Mouse (Mus musculus): Measurements from ENCODE around the gene Primpol. TPM values are rescaled to one million over a fixed set of nuclear protein-coding genes. Genes with fewer than 3 reads are reported as not detected.

Gene Primpol
- polyA plus RNA-seq, 1 experiment from 2014 or later: 9.5 TPM

DNA sequence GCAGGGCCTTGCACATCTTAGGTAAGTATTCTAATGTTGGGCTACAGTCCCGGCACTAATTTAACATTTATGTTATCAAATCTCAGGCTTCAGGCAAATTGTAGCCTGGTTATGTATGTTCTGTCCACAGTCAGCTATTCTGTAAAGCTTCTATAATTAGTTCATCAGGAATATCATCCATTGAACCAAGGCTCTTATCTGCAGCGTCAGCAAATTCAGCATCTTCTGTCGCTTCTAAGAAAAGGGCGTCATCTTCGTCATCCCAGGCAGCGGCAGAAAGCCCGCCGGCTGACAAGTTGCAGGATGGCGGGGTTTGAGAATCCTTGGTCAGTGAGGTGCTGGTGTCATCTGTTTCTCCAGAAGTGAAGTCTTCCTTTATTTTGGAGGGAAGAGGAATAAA, 38.2 kb downstream of the Primpol start:
- no peak overlapping the region for H3K9ac ChIP-seq (ENCODE audit: low read length)
- H3K27ac ChIP-seq (ENCODE audit: low read length): no peak overlapping the region
- no peak overlapping the region for H3K4me3 ChIP-seq (ENCODE audit: low read length)
- no peaks in the 10 kb centered on the region for H3K4me1 ChIP-seq (ENCODE audit: control insufficient read depth, insufficient read depth, low read length)
- H3K27me3 ChIP-seq (ENCODE audit: control insufficient read depth, insufficient read depth, low read length): no peaks in the 10 kb centered on the region
- H3K9me3 ChIP-seq (replicated peaks; ENCODE audit: control insufficient read depth, low read length): no peaks in the 10 kb centered on the region
- WGBS: 87% methylated on average over 9 of the region's 9 CpGs
- peaks cover 28% of the 10 kb centered on the region for H3K36me3 ChIP-seq (ENCODE audit: control insufficient read depth, insufficient read depth)
- H3K4me2 ChIP-seq (ENCODE audit: low read depth, low read length): no peak overlapping the region
- no peak for ATAC-seq (replicated peaks; ENCODE audit: extremely low read depth, insufficient read depth, low FRiP score)

DNA sequence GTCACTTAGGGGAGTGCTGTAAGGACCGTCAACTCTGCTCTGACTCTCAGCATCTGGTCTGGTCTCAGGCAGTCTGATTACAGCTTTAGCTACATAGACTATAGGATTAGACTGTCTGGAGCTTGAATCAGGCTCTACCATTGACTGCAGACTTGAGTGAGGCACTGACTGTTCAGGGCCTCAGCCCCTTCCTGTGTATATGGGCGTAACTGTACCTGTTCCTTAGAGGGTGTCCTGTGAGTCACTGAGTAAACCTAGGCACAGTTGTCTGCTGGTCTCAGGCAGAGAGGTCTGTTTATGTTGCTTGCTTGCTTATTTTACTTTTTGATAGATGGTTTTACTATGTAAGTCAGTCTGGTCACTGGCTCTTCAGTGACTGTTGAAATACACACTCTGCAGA, 43.0 kb downstream of the Primpol start:
- H3K27ac ChIP-seq (ENCODE audit: low read length): no peak overlapping the region
- WGBS: 91% methylated on average over 2 of the region's 2 CpGs
- H3K4me3 ChIP-seq (ENCODE audit: low read length): no peak overlapping the region
- no peaks in the 10 kb centered on the region for H3K4me1 ChIP-seq (ENCODE audit: control insufficient read depth, insufficient read depth, low read length)
- ATAC-seq (replicated peaks; ENCODE audit: extremely low read depth, insufficient read depth, low FRiP score): no peak
- no peak overlapping the region for H3K4me2 ChIP-seq (ENCODE audit: low read depth, low read length)
- H3K9ac ChIP-seq (ENCODE audit: low read length): no peak overlapping the region
- no peaks in the 10 kb centered on the region for H3K9me3 ChIP-seq (replicated peaks; ENCODE audit: control insufficient read depth, low read length)
- H3K27me3 ChIP-seq (ENCODE audit: control insufficient read depth, insufficient read depth, low read length): no peaks in the 10 kb centered on the region
- peaks cover 25% of the 10 kb centered on the region for H3K36me3 ChIP-seq (ENCODE audit: control insufficient read depth, insufficient read depth)

DNA sequence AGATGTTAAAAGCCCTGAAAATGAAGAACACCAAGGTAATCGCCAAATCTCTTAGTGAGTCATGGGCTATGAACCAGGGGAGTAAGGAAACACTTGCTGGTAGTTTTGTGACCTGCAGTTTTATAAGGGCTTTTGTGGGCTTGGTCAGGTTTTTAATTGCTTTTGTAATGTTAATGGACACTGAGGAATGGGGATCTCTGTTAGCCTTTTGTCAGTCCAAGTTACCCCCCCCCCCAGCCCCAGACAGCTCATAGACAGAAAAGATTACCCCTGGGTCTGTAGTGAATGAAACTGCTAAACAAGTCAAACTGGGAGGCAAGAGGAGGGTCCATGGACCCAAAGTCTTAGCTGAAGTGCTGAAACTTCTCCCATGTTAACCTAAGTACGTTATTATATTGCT, 43.6 kb downstream of the Primpol start:
- Histone ChIP-seq H3K4me2 (ENCODE audit: low read depth, low read length) (no peak overlapping the region), H3K27ac (ENCODE audit: low read length) (no peak overlapping the region), H3K9me3 (replicated peaks; ENCODE audit: control insufficient read depth, low read length) (no peaks in the 10 kb centered on the region), H3K27me3 (ENCODE audit: control insufficient read depth, insufficient read depth, low read length) (no peaks in the 10 kb centered on the region), H3K9ac (ENCODE audit: low read length) (no peak overlapping the region), H3K36me3 (ENCODE audit: control insufficient read depth, insufficient read depth) (peaks cover 21% of the 10 kb centered on the region), H3K4me3 (ENCODE audit: low read length) (no peak overlapping the region), H3K4me1 (ENCODE audit: control insufficient read depth, insufficient read depth, low read length) (no peaks in the 10 kb centered on the region)
- ATAC-seq (replicated peaks; ENCODE audit: extremely low read depth, insufficient read depth, low FRiP score): no peak
- 83% methylated on average over 2 of the region's 2 CpGs for WGBS

DNA sequence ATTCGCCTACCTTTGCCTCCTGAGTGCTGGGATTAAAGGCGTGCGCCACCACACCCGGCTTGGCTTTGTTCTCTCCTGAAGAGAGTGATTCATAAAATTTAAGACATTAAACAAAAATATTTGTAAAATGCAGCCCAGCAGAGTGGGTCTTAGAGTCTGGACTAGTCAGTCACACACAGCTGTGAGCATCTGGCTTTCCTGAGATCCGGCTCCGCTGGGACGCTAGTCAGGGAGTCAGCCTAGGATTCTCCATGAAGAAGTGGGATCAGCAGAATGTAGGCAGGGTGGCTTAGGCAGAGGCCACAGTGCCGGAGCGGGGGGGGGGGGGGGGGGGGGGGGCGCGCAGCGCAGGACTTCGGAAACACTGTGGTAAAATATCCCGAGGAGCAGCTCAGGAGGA, 46.3 kb downstream of the Primpol start:
- Histone ChIP-seq H3K4me3 (ENCODE audit: low read length) (no peak overlapping the region), H3K4me2 (ENCODE audit: low read depth, low read length) (no peak overlapping the region), H3K27me3 (ENCODE audit: control insufficient read depth, insufficient read depth, low read length) (no peaks in the 10 kb centered on the region), H3K4me1 (ENCODE audit: control insufficient read depth, insufficient read depth, low read length) (no peaks in the 10 kb centered on the region), H3K9me3 (replicated peaks; ENCODE audit: control insufficient read depth, low read length) (no peaks in the 10 kb centered on the region), H3K9ac (ENCODE audit: low read length) (no peak overlapping the region), H3K36me3 (ENCODE audit: control insufficient read depth, insufficient read depth) (peaks cover 4% of the 10 kb centered on the region), H3K27ac (ENCODE audit: low read length) (no peak overlapping the region)
- ATAC-seq (replicated peaks; ENCODE audit: extremely low read depth, insufficient read depth, low FRiP score): no peak
- WGBS: 92% methylated on average over 9 of the region's 14 CpGs

DNA sequence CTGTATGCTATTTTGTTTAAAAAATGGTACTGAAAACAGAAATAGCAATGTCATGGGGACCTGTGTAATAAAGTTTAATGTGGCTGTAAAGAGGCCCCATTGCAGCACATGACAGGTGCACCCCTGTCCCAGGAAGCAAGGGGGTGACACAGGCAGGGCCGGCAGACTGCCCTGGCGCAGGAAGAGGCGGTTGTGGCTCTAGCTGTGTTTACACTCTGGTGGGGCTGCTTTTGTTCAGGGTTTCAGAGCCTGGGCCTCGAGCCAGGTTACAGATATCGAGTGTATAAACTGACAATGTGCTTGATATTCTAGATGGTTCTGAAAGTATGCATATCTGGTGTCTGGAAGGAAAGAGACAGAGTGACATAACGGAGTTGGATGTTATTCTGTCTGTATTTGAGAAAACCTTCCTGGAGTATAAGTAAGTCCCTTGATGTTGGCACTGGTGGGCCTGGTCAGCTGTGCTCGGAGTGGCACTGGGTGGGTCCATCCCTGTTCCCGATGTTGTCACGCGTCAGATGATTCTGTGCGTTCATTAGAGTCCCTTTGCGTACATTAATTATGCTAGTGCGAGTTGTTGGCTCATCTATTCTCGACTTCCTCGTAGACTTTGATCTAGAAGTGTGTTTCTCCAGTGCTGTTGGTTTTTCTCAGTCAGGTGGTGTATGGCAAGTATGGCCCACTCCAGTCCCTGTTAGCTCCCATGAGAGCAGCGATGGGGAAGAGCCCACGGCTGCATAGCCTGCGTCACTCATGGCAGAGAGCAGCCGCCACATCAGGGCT, 47.2 kb downstream of the Primpol start:
- no peak overlapping the region for H3K4me3 ChIP-seq (ENCODE audit: low read length)
- no peaks in the 10 kb centered on the region for H3K9me3 ChIP-seq (replicated peaks; ENCODE audit: control insufficient read depth, low read length)
- peaks cover 2% of the 10 kb centered on the region for H3K36me3 ChIP-seq (ENCODE audit: control insufficient read depth, insufficient read depth)
- no peak overlapping the region for H3K4me2 ChIP-seq (ENCODE audit: low read depth, low read length)
- H3K27me3 ChIP-seq (ENCODE audit: control insufficient read depth, insufficient read depth, low read length): no peaks in the 10 kb centered on the region
- peak; percentile 49; the same call in 1 of the 2 replicates for ATAC-seq (replicated peaks; ENCODE audit: extremely low read depth, insufficient read depth, low FRiP score)
- H3K9ac ChIP-seq (ENCODE audit: low read length): no peak overlapping the region
- WGBS: 76% methylated on average over 19 of the region's 19 CpGs
- no peak overlapping the region for H3K27ac ChIP-seq (ENCODE audit: low read length)
- H3K4me1 ChIP-seq (ENCODE audit: control insufficient read depth, insufficient read depth, low read length): no peaks in the 10 kb centered on the region

DNA sequence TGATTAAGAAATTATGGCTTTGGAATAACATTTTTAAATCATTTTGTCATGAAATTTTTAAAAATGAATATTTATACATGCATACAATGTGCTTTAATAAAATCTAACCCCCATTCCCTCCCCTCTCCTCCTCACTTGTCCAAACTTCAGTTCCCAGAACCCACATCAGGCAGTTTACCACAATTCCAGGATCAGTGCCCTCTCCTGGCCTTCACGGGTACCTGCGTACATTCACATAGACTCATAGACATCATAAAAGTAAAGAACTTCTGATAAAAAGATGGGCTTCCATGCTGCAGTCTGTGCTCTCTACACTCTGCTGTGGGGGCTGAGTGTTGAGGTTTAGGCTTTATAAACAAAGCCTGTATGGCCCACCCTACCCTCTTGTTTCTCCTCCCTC, 48.1 kb downstream of the Primpol start:
- WGBS: 86% methylated on average over 2 of the region's 2 CpGs

DNA sequence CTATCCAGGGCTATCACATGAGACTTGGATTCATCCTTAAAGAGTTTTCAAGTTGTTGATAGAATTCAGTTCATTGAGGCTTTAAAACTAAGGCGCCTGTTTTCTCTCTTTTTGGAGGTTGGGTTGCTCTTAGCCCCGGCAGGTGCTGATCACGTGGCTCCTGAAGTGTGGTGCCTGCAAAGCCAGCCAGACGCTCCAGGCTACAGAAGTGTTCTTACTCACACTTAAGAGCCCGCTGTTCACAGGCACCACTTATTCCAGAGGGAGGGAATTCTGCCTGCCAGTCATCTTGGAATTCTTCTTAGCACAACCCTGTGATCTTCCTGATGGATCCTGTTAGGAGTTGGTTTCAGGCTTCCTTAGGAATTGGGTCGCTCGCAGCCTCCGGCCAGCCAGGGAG, 49.1 kb downstream of the Primpol start:
- ATAC-seq (replicated peaks; ENCODE audit: extremely low read depth, insufficient read depth, low FRiP score): no peak
- Histone ChIP-seq H3K4me1 (ENCODE audit: control insufficient read depth, insufficient read depth, low read length) (no peaks in the 10 kb centered on the region), H3K27me3 (ENCODE audit: control insufficient read depth, insufficient read depth, low read length) (no peaks in the 10 kb centered on the region), H3K36me3 (ENCODE audit: control insufficient read depth, insufficient read depth) (peaks cover 2% of the 10 kb centered on the region; the same call in 1 of the 2 replicates), H3K27ac (ENCODE audit: low read length) (no peak overlapping the region), H3K9ac (ENCODE audit: low read length) (no peak overlapping the region), H3K4me3 (ENCODE audit: low read length) (no peak overlapping the region), H3K4me2 (ENCODE audit: low read depth, low read length) (no peak overlapping the region), H3K9me3 (replicated peaks; ENCODE audit: control insufficient read depth, low read length) (no peaks in the 10 kb centered on the region)
- WGBS: 65% methylated on average over 8 of the region's 8 CpGs

More for the DNA sequence above, 48.1 kb downstream of the Primpol start:
- no peak overlapping the region for H3K4me2 ChIP-seq (ENCODE audit: low read depth, low read length)
- H3K9ac ChIP-seq (ENCODE audit: low read length): no peak overlapping the region
- no peak for ATAC-seq (replicated peaks; ENCODE audit: extremely low read depth, insufficient read depth, low FRiP score)
- no peaks in the 10 kb centered on the region for H3K9me3 ChIP-seq (replicated peaks; ENCODE audit: control insufficient read depth, low read length)
- no peak overlapping the region for H3K4me3 ChIP-seq (ENCODE audit: low read length)
- no peaks in the 10 kb centered on the region for H3K27me3 ChIP-seq (ENCODE audit: control insufficient read depth, insufficient read depth, low read length)
- H3K36me3 ChIP-seq (ENCODE audit: control insufficient read depth, insufficient read depth): peaks cover 2% of the 10 kb centered on the region; the same call in 1 of the 2 replicates
- no peak overlapping the region for H3K27ac ChIP-seq (ENCODE audit: low read length)
- H3K4me1 ChIP-seq (ENCODE audit: control insufficient read depth, insufficient read depth, low read length): no peaks in the 10 kb centered on the region

DNA sequence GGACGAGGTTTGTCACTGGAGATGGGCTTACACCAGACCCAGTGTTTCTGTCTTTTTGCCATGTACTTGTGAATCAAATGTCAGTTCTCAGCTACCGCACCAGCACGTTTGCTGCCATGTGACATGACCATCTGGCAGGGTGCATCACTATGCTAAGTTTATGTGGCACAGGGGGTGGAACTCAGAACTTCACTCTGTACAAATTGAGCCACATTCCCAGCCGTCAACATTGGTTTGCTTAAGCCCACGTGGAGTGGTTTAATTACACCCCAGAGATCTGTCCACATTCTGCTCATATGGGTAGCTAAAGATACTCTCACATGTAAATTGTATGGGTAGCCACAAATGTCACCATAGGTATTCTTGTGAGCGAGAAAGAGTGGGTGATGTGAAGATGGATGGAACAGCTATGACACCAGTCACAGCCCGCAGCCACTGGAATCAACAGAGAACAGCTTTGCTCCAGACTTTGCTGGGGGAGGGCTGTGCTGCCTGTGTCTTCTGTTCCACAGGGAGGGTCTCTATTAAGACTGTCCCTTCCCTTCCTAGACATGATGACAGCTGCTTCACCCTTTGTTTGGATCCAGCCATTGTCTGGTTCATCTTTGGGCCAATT, 50.0 kb downstream of the Primpol start:
- no peak overlapping the region for H3K9ac ChIP-seq (ENCODE audit: low read length)
- ATAC-seq (replicated peaks; ENCODE audit: extremely low read depth, insufficient read depth, low FRiP score): no peak
- 81% methylated on average over 7 of the region's 7 CpGs for WGBS
- H3K27me3 ChIP-seq (ENCODE audit: control insufficient read depth, insufficient read depth, low read length): no peaks in the 10 kb centered on the region
- H3K4me1 ChIP-seq (ENCODE audit: control insufficient read depth, insufficient read depth, low read length): no peaks in the 10 kb centered on the region
- H3K4me2 ChIP-seq (ENCODE audit: low read depth, low read length): no peak overlapping the region
- no peak overlapping the region for H3K27ac ChIP-seq (ENCODE audit: low read length)
- no peaks in the 10 kb centered on the region for H3K9me3 ChIP-seq (replicated peaks; ENCODE audit: control insufficient read depth, low read length)
- no peaks in the 10 kb centered on the region; the same call in 1 of the 2 replicates for H3K36me3 ChIP-seq (ENCODE audit: control insufficient read depth, insufficient read depth)
- H3K4me3 ChIP-seq (ENCODE audit: low read length): no peak overlapping the region

DNA sequence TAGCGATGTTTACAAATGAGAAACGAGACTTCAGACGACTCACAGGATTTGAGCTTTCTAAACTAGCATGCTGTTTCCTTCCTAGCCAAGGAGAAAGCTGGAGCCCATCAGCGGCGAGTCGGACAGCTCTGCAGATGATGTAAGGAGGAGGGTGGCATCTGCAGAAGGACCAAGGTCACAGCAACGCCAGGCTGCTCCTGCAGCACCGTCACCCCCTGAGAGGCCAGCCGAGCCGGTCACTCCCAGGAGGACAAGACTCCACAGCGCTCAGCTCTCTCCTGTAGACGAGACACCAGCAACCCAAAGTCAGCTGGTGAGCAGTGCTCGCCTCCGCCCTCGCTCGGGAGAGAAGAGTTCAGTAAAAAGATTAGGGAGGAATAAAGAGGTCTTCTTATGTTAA, 54.7 kb downstream of the Primpol start:
- no peaks in the 10 kb centered on the region for H3K27me3 ChIP-seq (ENCODE audit: control insufficient read depth, insufficient read depth, low read length)
- no peaks in the 10 kb centered on the region for H3K9me3 ChIP-seq (replicated peaks; ENCODE audit: control insufficient read depth, low read length)
- ATAC-seq (replicated peaks; ENCODE audit: extremely low read depth, insufficient read depth, low FRiP score): no peak
- no peaks in the 10 kb centered on the region for H3K36me3 ChIP-seq (ENCODE audit: control insufficient read depth, insufficient read depth)
- no peak overlapping the region for H3K4me2 ChIP-seq (ENCODE audit: low read depth, low read length)
- H3K4me1 ChIP-seq (ENCODE audit: control insufficient read depth, insufficient read depth, low read length): no peaks in the 10 kb centered on the region
- no peak overlapping the region for H3K4me3 ChIP-seq (ENCODE audit: low read length)
- 81% methylated on average over 16 of the region's 16 CpGs for WGBS
- H3K27ac ChIP-seq (ENCODE audit: low read length): no peak overlapping the region
- H3K9ac ChIP-seq (ENCODE audit: low read length): no peak overlapping the region
